Mouse (Mus musculus) cerebellum, postnatal 14 days (tissue): Measurements from ENCODE around the gene Sp6.

ENCODE experiments used
- DNase-seq, 2 experiments: peaks; one replicate each; pipeline ENCODE4 v3.0.0; 2021; ENCODE audit warnings: mixed read lengths in 2 of 2

Sp6 gene

GRCm38 (mm10) chr11:97065538-97066295 lies 52.5 kb downstream of the Sp6 start:
- DNase-seq = no peak

DNA sequence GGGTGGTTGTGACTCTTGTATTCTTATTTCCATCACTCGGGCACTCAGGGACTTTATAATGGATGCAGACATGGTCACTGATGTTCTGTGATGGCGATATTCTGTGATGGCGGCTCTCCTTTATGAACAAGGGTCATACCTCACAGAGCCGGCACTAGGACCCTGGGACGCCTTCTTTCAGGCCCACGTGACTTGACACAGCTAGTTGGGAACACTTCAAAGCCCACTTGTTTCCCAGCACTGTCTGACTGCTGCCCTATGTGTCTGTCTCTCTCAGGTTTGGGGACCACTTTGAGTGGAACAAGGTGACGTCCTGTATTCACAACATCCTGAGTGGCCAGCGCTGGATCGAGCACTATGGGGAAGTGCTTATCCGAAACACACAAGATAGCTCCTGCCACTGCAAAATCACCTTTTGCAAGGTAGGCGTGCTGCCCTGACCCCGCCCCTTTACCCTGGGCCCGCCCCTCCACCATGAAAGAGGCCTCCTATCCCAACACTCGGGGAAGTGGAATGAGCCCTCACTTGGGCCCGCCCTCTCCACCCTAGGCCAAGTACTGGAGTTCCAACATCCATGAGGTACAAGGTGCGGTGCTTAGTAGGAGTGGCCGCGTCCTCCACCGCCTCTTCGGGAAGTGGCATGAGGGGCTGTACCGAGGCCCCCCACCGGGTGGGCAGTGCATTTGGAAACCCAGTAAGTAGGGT lies 53.6 kb downstream of the Sp6 start:
- DNase-seq = no peak

DNA sequence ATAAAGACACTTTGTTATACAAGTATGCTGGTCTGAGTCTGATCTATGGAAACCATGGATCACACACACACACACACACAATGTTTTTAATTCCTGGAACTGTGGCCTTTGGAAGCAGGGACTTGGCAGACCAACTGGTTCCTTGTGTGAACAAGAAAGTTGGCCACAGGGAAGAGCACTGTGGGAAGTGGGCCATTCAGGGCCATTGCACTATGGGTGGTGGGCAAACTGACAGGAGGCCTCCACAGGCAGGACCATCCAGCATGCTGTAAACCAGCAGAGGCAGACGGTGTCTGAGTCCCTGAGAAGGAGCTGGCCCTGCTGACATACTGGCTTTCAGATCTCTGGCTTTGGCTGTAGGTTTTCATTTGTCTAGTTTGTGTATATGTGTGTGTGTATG lies 56.1 kb downstream of the Sp6 start:
- peak; percentile 60 to 65 for DNase-seq

GRCm38 (mm10) chr11:97069770-97070169 lies 56.6 kb downstream of the Sp6 start:
- DNase-seq = no peak

- DNase-seq = no peak
Measured at GRCm38 (mm10) chr11:97071129-97071528, 57.9 kb downstream of the Sp6 start.

- peak; percentile 75 to 76 for DNase-seq
Measured at GRCm38 (mm10) chr11:97072533-97072932, 59.3 kb downstream of the Sp6 start.

- DNase-seq = no peak
Measured at GRCm38 (mm10) chr11:97074235-97074634, 61.0 kb downstream of the Sp6 start.
